Mouse (Mus musculus): ENCODE measurements around the gene Misp.

DNA sequence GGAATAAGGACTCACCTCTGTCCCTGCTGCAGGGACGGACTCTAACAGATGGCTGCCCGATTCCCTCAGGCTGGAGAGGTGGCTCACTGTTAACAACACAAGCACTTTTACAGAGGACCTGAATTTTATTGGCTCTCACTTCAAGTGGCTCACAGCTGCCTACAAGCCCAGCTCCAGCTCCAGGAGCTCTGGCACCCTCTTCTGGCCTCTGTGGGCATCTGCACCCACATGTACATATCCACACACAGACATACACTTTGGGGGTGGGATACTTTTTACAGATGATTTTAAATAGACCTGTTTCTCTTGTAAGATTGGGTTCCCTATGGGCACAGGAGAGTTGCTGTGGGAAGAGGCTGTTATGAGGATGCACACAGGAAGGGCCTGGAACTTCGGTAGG, 48.5 kb upstream of the Misp start:
- TF ChIP-seq CTCF (IDR thresholded peaks at IDR 0.05; ENCODE audit: extremely low read depth, insufficient read length, insufficient replicate concordance, low read depth, low read length) (peak; percentile 21; the same call in 1 of the 2 replicates), POLR2A (IDR thresholded peaks at IDR 0.05; ENCODE audit: low read depth, low read length) (no peak)
